Mouse (Mus musculus) liver, embryonic 16.5 days (tissue): ENCODE data around the gene Morf4l1. TPM values are rescaled to one million over a fixed set of nuclear protein-coding genes. Genes with fewer than 3 reads are reported as not detected.
"Not testable (repeated sequence)": the region's sequence is repeated elsewhere in the genome, so short reads cannot be mapped to it uniquely, and the experiment has no call there.

Source experiments
- ATAC-seq: fragments of 200-750 bp; cut with Nextera tagmentation; 2 replicates; pipeline ENCODE4 v1.8.0; 2017; ENCODE audit warnings: low read depth, mild to moderate bottlenecking, moderate number of reproducible peaks, moderate library complexity
- H3K27ac ChIP-seq: fragments of 300-500 bp; sonication (generic); 2 replicates; pipeline ENCODE4 v1.5.1; 2014; ENCODE audit warnings: mild to moderate bottlenecking, low read length
- H3K27me3 ChIP-seq: fragments of 300-500 bp; sonication (generic); 2 replicates; pipeline ENCODE4 v1.6.1; 2014; ENCODE audit warnings: low read depth, low read length, mixed read lengths; ENCODE audit not compliant: control insufficient read depth, insufficient read depth
- H3K36me3 ChIP-seq: fragments of 300-500 bp; sonication (generic); 2 replicates; pipeline ENCODE4 v1.6.1; 2014; ENCODE audit warnings: mild to moderate bottlenecking; ENCODE audit not compliant: control insufficient read depth, insufficient read depth
- H3K4me1 ChIP-seq: fragments of 300-500 bp; sonication (generic); 2 replicates; pipeline ENCODE4 v1.6.1; 2014; ENCODE audit warnings: low read depth, low read length, mixed read lengths; ENCODE audit not compliant: control insufficient read depth
- H3K4me2 ChIP-seq: fragments of 300-500 bp; sonication (generic); 2 replicates; pipeline ENCODE4 v1.6.1; 2014; ENCODE audit warnings: low read depth, low read length, mixed read lengths
- H3K4me3 ChIP-seq: fragments of 300-500 bp; sonication (generic); 2 replicates; pipeline ENCODE4 v1.5.1; 2014; ENCODE audit warnings: low read depth, mild to moderate bottlenecking, low read length
- H3K9ac ChIP-seq: fragments of 300-500 bp; sonication (generic); 2 replicates; pipeline ENCODE4 v1.6.1; 2014; ENCODE audit warnings: low read depth, low read length
- H3K9me3 ChIP-seq: fragments of 300-500 bp; sonication (generic); replicated peaks from 2 replicates; pipeline ENCODE4 v1.6.1; 2016; ENCODE audit warnings: low read length; ENCODE audit not compliant: control insufficient read depth
- WGBS: fragments of 180-500 bp; shearing (Covaris S2); extraction: QIAGEN DNeasy Blood & Tissue Kit; methylation state at CpG from one replicate; pipeline ENCODE4 v1.1.7; 2014; ENCODE audit not compliant: insufficient replicate concordance; 5-methylcytosine and 5-hydroxymethylcytosine counted together
- polyA plus RNA-seq: library from polyadenylated mRNA; unstranded; fragments of >200 nt; fragmentation: Nextera tagmentation; extraction: Ambion mirVana; gene quantifications from 2 replicates; pipeline ENCODE4 v1.2.1, GENCODE M21; 2015

Gene Morf4l1
- polyA plus RNA-seq, 1 experiment from 2014 or later: 103 TPM

DNA sequence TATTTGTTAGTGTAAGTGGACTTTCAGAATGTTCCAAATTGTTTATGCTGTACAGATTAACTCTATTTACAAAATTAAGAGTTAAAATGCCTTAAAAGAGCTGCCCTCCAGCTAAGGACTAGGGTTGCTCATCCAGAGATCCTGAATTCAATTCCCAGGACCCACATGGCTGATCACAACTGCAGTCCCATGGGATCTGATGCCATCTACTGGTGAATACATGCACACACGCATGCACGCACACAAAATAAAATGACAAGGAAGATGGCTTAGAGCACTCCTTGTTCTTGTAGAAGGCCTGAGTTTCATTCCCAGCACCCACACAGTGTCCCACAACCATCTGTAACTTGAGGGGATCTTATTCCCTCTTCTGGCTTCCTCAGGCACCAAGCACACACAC, 13.8 kb downstream of the Morf4l1 start:
- 59% methylated on average over 2 of the region's 2 CpGs for whole genome bisulfite sequencing
- no peak overlapping the region for H3K4me2 ChIP-seq
- no peaks in the 10 kb centered on the region for H3K9me3 ChIP-seq
- ATAC-seq: 0 out of 2 replicates have a peak, but pooled peaks have one; percentile 32
- H3K27me3 ChIP-seq: no peaks in the 10 kb centered on the region
- peaks cover 63% of the 10 kb centered on the region for H3K36me3 ChIP-seq
- no peak overlapping the region for H3K27ac ChIP-seq
- H3K4me3 ChIP-seq: no peak overlapping the region
- H3K4me1 ChIP-seq: no peaks in the 10 kb centered on the region
- no peak overlapping the region for H3K9ac ChIP-seq

DNA sequence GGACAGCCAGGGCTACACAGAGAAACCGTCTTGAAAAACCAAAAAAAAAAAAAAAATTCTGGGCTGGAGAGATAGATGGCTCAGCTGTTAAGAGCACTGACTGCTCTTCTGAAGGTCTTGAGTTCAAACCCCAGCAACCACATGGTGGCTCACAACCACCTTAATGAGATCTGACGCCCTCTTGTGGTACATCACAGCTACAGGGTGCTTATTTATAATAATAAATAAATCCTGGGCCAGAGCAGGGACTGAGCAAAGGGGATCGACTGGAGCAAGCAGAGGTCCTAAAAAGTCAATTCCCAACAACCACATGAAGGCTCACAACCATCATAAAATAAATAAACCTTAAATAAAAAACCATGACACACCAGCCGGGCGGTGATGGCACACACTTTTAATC, 15.6 kb downstream of the Morf4l1 start:
- Histone ChIP-seq H3K4me3 (no peak overlapping the region), H3K36me3 (peaks cover 73% of the 10 kb centered on the region), H3K4me1 (no peaks in the 10 kb centered on the region), H3K9me3 (no peaks in the 10 kb centered on the region), H3K4me2 (no peak overlapping the region), H3K27me3 (no peaks in the 10 kb centered on the region), H3K9ac (no peak overlapping the region), H3K27ac (no peak overlapping the region)
- no peak for ATAC-seq
- WGBS: 72% methylated on average over 5 of the region's 5 CpGs

GRCm38 (mm10) chr9:90089339-90090104, 25.1 kb downstream of the Morf4l1 start:
- Histone ChIP-seq H3K27ac (no peak overlapping the region), H3K9me3 (no peaks in the 10 kb centered on the region), H3K4me1 (no peaks in the 10 kb centered on the region), H3K4me3 (no peak overlapping the region), H3K4me2 (no peak overlapping the region), H3K36me3 (peaks cover 31% of the 10 kb centered on the region), H3K9ac (no peak overlapping the region), H3K27me3 (no peaks in the 10 kb centered on the region)
- 80% methylated on average over 6 of the region's 6 CpGs for WGBS
- ATAC-seq: no peak

DNA sequence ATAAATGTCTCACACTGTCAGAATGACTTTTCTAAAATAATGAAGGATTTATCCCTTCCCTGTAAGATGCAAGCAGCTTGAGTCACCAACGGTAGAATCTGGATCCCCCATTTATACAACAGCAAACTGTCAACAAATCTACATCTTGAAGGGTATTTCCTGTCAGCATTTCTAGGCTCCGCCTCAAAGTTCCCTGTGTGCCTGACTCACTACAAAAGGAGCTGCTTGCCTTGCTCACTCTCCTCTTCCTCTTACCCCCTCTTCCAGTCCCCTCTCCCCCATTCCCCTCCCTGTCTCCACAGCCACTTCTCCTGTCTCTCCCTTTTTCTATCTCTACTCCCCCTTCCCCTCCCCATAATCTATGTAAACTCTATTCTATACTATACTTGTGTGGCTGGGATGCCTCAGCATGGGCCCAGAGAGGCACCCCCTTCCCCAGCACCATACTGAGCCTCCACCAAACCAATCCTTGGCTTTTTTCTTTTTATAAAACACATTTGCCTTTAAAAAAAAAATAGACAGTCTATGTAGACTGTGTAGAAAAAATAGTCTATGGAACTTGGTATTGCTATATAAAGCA, 26.6 kb downstream of the Morf4l1 start:
- no peak for ATAC-seq
- Histone ChIP-seq H3K4me1 (no peaks in the 10 kb centered on the region), H3K9ac (no peak overlapping the region), H3K4me3 (no peak overlapping the region), H3K27me3 (no peaks in the 10 kb centered on the region), H3K9me3 (no peaks in the 10 kb centered on the region), H3K27ac (no peak overlapping the region), H3K36me3 (peaks cover 25% of the 10 kb centered on the region), H3K4me2 (no peak overlapping the region)
- 71% methylated on average over 2 of the region's 2 CpGs for WGBS

DNA sequence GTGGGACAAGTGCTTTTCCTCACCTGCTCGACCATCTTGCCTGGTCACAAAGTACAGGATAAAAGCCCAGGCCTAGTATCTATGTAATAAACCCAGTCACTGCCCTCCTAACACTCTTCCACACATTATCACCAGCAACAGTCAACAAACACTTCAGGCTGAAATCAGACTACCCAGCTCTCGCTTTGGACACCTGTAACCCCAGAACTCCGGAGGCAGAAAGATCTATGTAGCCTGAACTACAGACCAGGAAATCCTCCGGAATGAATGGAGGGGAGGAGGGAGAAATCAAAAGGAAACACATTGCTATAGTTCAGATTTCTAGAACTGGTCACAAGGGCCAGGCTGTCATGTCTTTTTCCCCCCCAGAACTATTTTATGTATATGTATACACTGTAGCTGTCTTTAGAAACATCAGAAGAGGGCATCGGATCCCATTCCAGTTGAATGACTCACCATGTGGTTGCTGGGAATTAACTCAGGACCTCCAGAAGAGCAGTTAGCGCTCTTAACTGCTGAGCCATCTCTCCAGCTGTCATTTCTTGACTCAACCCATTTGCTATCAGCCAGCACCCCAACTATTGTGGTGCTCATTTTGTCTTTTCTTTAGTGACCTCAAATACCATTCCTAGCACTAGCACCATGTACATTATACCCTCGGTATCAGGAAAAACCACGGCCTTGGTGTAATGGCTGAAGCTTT, 29.7 kb downstream of the Morf4l1 start:
- H3K4me2 ChIP-seq: no peak overlapping the region
- H3K36me3 ChIP-seq: peaks cover 7% of the 10 kb centered on the region
- H3K4me1 ChIP-seq: no peaks in the 10 kb centered on the region
- no peaks in the 10 kb centered on the region for H3K27me3 ChIP-seq
- no peak overlapping the region for H3K9ac ChIP-seq
- H3K27ac ChIP-seq: no peak overlapping the region
- ATAC-seq: no peak
- WGBS: 70% methylated on average over 8 of the region's 8 CpGs
- no peaks in the 10 kb centered on the region for H3K9me3 ChIP-seq
- H3K4me3 ChIP-seq: no peak overlapping the region

GRCm38 (mm10) chr9:90084152-90084551, 30.4 kb downstream of the Morf4l1 start:
- no peaks in the 10 kb centered on the region; the same call in 1 of the 2 replicates for H3K36me3 ChIP-seq
- H3K9me3 ChIP-seq: no peaks in the 10 kb centered on the region
- no peak overlapping the region for H3K27ac ChIP-seq
- ATAC-seq: no peak
- no peak overlapping the region for H3K9ac ChIP-seq
- H3K4me2 ChIP-seq: no peak overlapping the region
- no peaks in the 10 kb centered on the region for H3K4me1 ChIP-seq
- H3K27me3 ChIP-seq: no peaks in the 10 kb centered on the region
- 73% methylated on average over 3 of the region's 3 CpGs for WGBS
- H3K4me3 ChIP-seq: no peak overlapping the region

DNA sequence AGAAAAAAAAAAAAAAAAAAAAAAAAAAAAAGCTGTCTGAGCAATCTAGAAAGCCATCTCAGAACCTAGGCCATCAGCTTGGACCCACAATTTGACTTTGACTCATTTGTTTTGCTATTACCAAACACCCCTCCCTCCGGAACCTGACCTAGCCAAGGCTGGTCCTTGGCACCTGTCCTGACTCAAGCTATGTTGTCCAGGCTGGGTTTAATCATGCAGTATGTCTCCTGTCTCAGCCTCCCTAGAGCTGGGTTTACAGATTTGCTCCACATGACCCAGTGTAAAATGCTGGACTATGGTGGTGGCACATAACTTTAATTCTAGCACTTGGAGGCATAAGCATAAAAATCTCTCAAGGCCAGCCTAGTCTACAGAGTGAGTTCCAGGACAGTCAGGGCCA, 31.6 kb downstream of the Morf4l1 start:
- no peaks in the 10 kb centered on the region for H3K27me3 ChIP-seq
- H3K27ac ChIP-seq: no peak overlapping the region
- no peak overlapping the region for H3K9ac ChIP-seq
- WGBS: 86% methylated on average over 1 of the region's 1 CpGs
- no peak overlapping the region for H3K4me2 ChIP-seq
- H3K4me1 ChIP-seq: no peaks in the 10 kb centered on the region
- no peak for ATAC-seq
- no peak overlapping the region for H3K4me3 ChIP-seq
- no peaks in the 10 kb centered on the region for H3K9me3 ChIP-seq
- H3K36me3 ChIP-seq: no peaks in the 10 kb centered on the region

DNA sequence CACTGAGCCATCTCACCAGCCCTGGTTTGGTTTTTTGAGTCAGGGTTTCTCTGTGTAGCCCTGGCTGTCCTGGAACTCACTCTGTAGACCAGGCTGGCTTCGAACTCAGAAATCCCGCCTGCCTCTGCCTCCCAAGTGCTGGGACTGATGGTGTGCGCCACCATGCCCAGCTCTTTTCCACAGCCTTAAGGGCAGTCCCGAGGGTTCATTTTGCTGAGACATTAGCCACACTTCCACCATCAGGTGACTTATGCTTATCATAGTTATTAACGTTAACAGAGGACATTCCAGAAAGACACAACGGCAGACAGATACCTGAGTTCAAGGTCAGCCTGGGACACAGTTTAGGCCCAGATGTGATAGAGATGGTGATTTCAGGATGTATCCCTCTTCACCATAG, 32.6 kb downstream of the Morf4l1 start:
- 81% methylated on average over 6 of the region's 6 CpGs for WGBS
- H3K27me3 ChIP-seq, ATAC-seq, H3K27ac ChIP-seq, H3K9ac ChIP-seq, H3K9me3 ChIP-seq, H3K36me3 ChIP-seq, H3K4me2 ChIP-seq, H3K4me1 ChIP-seq, H3K4me3 ChIP-seq: not testable (repeated sequence)
